Mouse (Mus musculus): ENCODE data around the gene Braf. TPM values are rescaled to one million over a fixed set of nuclear protein-coding genes. Genes with fewer than 3 reads are reported as not detected.

The Braf gene
- polyA plus RNA-seq, 1 experiment from 2014 or later, result 11.4 TPM

GRCm38 (mm10) chr6:39557723-39558261 is 167.5 kb downstream of the Braf start, which contains the start of gene Dennd2a:
Dennd2a (minus strand) TSS chr6:39557867.
- peaks cover 23% of the 10 kb centered on the region for H3K4me1 ChIP-seq (ENCODE audit: control insufficient read depth, insufficient read depth, low read length)
- H3K4me3 ChIP-seq (ENCODE audit: low read depth, low read length), result peak within 1 kb of the TSS; percentile 95
- peak within 1 kb of the TSS; percentile 87 for H3K9ac ChIP-seq (ENCODE audit: low read depth, low read length)
- peak; percentile 90 for ATAC-seq (replicated peaks; ENCODE audit: insufficient number of reproducible peaks, low FRiP score, low TSS enrichment)
- H3K36me3 ChIP-seq (ENCODE audit: control insufficient read depth, insufficient read depth, low read length), result no peaks in the 10 kb centered on the region
- H3K27me3 ChIP-seq (ENCODE audit: control insufficient read depth, insufficient read depth, low read length), result no peaks in the 10 kb centered on the region
- WGBS (ENCODE audit: insufficient replicate concordance), result 1% methylated on average over 32 of the region's 50 CpGs
- peak within 1 kb of the TSS; percentile 77 for H3K27ac ChIP-seq (ENCODE audit: low read depth, low read length)
- peak within 1 kb of the TSS; percentile 75 for H3K4me2 ChIP-seq
- no peaks in the 10 kb centered on the region for H3K9me3 ChIP-seq (replicated peaks; ENCODE audit: control insufficient read depth, low read length)

- H3K9ac ChIP-seq (ENCODE audit: low read depth, low read length), result peak overlapping the region; percentile 87
- H3K9me3 ChIP-seq (replicated peaks; ENCODE audit: control insufficient read depth, low read length), result no peaks in the 10 kb centered on the region
- peaks cover 29% of the 10 kb centered on the region for H3K4me1 ChIP-seq (ENCODE audit: control insufficient read depth, insufficient read depth, low read length)
- no peaks in the 10 kb centered on the region for H3K27me3 ChIP-seq (ENCODE audit: control insufficient read depth, insufficient read depth, low read length)
- ATAC-seq (replicated peaks; ENCODE audit: insufficient number of reproducible peaks, low FRiP score, low TSS enrichment), result peak; percentile 50
- peak overlapping the region; percentile 77 for H3K27ac ChIP-seq (ENCODE audit: low read depth, low read length)
- H3K4me2 ChIP-seq, result peak overlapping the region; percentile 75
- H3K36me3 ChIP-seq (ENCODE audit: control insufficient read depth, insufficient read depth, low read length), result no peaks in the 10 kb centered on the region
- under 1% methylated on average over 53 of the region's 54 CpGs for WGBS (ENCODE audit: insufficient replicate concordance)
- H3K4me3 ChIP-seq (ENCODE audit: low read depth, low read length), result peak overlapping the region; percentile 95
Measured at GRCm38 (mm10) chr6:39556900-39557659, 168.2 kb downstream of the Braf start.

- Histone ChIP-seq H3K36me3 (ENCODE audit: control insufficient read depth, insufficient read depth, low read length) (no peaks in the 10 kb centered on the region), H3K27me3 (ENCODE audit: control insufficient read depth, insufficient read depth, low read length) (no peaks in the 10 kb centered on the region), H3K9ac (ENCODE audit: low read depth, low read length) (no peak overlapping the region), H3K9me3 (replicated peaks; ENCODE audit: control insufficient read depth, low read length) (no peaks in the 10 kb centered on the region), H3K4me2 (peak overlapping the region; percentile 75), H3K4me1 (ENCODE audit: control insufficient read depth, insufficient read depth, low read length) (peaks cover 30% of the 10 kb centered on the region), H3K27ac (ENCODE audit: low read depth, low read length) (no peak overlapping the region), H3K4me3 (ENCODE audit: low read depth, low read length) (peak overlapping the region; percentile 95; the same call in 1 of the 2 replicates)
- 85% methylated on average over 2 of the region's 2 CpGs for WGBS (ENCODE audit: insufficient replicate concordance)
- ATAC-seq (replicated peaks; ENCODE audit: insufficient number of reproducible peaks, low FRiP score, low TSS enrichment), result no peak
Measured at GRCm38 (mm10) chr6:39555648-39555945, 169.7 kb downstream of the Braf start.

- no peaks in the 10 kb centered on the region for H3K9me3 ChIP-seq (replicated peaks; ENCODE audit: control insufficient read depth, low read length)
- peak overlapping the region; percentile 75 for H3K4me2 ChIP-seq
- WGBS (ENCODE audit: insufficient replicate concordance), result 58% methylated on average over 12 of the region's 12 CpGs
- ATAC-seq (replicated peaks; ENCODE audit: insufficient number of reproducible peaks, low FRiP score, low TSS enrichment), result no peak
- peak overlapping the region; percentile 95; the same call in 1 of the 2 replicates for H3K4me3 ChIP-seq (ENCODE audit: low read depth, low read length)
- no peaks in the 10 kb centered on the region for H3K36me3 ChIP-seq (ENCODE audit: control insufficient read depth, insufficient read depth, low read length)
- H3K4me1 ChIP-seq (ENCODE audit: control insufficient read depth, insufficient read depth, low read length), result peaks cover 30% of the 10 kb centered on the region
- no peak overlapping the region for H3K9ac ChIP-seq (ENCODE audit: low read depth, low read length)
- no peak overlapping the region for H3K27ac ChIP-seq (ENCODE audit: low read depth, low read length)
- no peaks in the 10 kb centered on the region for H3K27me3 ChIP-seq (ENCODE audit: control insufficient read depth, insufficient read depth, low read length)
Measured at GRCm38 (mm10) chr6:39554888-39555647, 170.2 kb downstream of the Braf start.

Other genes starting within 250 kb of the Braf start
- gene Dennd2a, start 167.6 kb downstream of the Braf start, polyA plus RNA-seq (2014; fragmentation: Nextera tagmentation; extraction: Ambion mirVana), result 21.5 and 24.8 TPM in 2 replicates
- gene Adck2, start 151.6 kb downstream of the Braf start, polyA plus RNA-seq (2014; fragmentation: Nextera tagmentation; extraction: Ambion mirVana), result 14.9 and 18.6 TPM in 2 replicates
- 1.4 and 1.9 TPM in 2 replicates for gene Gm42420, start 139.7 kb downstream of the Braf start, polyA plus RNA-seq (2014; fragmentation: Nextera tagmentation; extraction: Ambion mirVana)
- gene Ndufb2, start 132.9 kb downstream of the Braf start, polyA plus RNA-seq (2014; fragmentation: Nextera tagmentation; extraction: Ambion mirVana), result 524 and 555 TPM in 2 replicates
- 215 and 220 TPM in 2 replicates for gene Mrps33, start 85.5 kb upstream of the Braf start, polyA plus RNA-seq (2014; fragmentation: Nextera tagmentation; extraction: Ambion mirVana)
- gene Tmem178b, start 147.8 kb upstream of the Braf start, polyA plus RNA-seq (2014; fragmentation: Nextera tagmentation; extraction: Ambion mirVana), result 0.03 and 0.26 TPM in 2 replicates

Data from heart, embryonic 11.5 days (tissue).